Mouse (Mus musculus) gastrocnemius, postnatal 4 days (tissue): ENCODE measurements around the gene Slc4a5. TPM values are rescaled to one million over a fixed set of nuclear protein-coding genes. Genes with fewer than 3 reads are reported as not detected.

Experiments
- DNase-seq, 2 experiments: peaks; one replicate each; pipeline ENCODE4 v3.0.0; 2021 to 2022; ENCODE audit warnings: low spot score in 2 of 2, mixed read lengths in 2 of 2
- total RNA-seq, 2 experiments: library from RNA; stranded (reverse); gene quantifications; 2 replicates each; pipeline ENCODE4 v1.2.3; 2021

Gene Slc4a5
- total RNA-seq, 2 experiments from 2014 or later = 0.07 TPM; not detected in 1

DNA sequence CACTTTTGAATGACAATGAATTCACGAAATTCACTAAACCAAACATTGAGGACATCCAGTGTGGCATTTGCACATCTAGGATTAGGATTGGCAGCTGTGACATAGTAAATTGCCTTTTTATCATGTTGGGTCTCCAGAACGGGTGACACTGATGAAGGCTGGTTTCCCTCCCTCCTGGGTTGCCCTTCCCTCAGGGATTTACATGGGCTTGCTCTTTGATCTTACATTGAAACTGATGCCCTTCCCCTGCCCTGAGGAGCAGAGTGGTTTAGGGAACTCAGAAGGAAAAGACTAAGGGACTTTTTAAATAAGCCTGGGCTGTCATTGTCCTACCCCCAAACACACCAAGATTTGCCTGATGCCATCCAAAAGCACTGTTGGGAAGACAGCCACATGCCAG is 11.9 kb downstream of the Slc4a5 start:
- no peak for DNase-seq

DNA sequence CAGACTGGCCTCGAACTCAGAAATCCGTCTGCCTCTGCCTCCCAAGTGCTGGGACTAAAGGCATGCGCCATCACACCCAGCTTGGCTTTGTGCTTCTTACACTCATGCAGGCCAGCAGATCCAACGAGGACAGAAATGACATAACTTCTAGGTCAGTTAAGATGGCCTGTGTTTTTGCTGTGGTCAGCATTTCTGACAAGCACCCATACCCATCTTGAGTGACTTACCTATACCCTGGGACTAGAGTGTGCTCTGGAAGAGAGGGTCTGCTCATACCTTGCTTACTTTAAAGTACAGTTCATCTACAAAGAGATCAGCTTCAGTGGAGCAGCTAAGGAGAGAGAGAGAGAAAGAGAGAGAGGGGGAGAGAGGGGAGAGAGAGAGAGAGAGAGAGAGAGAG is 13.7 kb downstream of the Slc4a5 start:
- DNase-seq = no peak

DNA sequence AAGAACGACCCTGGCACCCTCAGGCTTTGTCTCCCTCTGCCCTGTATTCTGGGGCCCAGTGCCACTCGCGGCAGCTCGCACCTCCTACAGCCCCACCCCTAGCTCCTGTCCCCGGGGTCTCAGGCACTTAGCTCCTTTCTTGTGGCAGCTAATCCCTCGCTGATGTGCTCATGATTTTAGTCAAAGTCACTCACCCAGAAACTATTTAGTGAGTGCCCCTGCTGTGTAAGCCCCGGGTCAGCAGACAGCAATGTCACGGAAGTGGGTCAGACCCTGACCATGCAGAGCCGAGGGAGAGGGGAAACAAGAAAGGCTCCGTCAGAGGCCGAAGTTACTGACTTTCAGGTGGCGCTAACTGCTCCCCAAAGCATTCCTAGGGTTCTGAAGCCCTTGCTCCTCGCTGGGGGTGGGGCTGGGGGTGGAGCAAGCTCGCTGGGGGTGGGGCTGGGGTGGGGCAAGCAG is 14.7 kb downstream of the Slc4a5 start:
- DNase-seq = no peak

DNA sequence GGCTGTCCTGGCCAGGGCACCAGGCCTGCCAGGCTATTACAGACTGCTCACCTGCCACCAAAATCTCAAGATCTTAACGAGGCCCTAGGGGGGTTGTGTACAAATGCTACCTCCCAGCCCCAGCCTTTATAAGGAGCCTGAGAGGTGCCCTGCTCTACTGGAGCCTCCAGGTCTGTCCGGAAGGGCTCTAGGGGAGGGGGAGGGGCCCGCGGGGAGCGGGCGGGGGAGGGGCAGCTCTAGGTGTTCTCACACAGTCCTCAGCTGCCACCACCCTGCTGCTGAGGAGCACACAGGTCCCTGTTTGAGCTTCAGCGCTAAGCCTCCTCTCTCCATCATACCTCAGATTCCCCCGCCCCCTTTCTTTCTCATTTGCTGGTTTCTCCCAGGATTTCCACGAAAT is 17.5 kb downstream of the Slc4a5 start:
- DNase-seq = no peak

DNA sequence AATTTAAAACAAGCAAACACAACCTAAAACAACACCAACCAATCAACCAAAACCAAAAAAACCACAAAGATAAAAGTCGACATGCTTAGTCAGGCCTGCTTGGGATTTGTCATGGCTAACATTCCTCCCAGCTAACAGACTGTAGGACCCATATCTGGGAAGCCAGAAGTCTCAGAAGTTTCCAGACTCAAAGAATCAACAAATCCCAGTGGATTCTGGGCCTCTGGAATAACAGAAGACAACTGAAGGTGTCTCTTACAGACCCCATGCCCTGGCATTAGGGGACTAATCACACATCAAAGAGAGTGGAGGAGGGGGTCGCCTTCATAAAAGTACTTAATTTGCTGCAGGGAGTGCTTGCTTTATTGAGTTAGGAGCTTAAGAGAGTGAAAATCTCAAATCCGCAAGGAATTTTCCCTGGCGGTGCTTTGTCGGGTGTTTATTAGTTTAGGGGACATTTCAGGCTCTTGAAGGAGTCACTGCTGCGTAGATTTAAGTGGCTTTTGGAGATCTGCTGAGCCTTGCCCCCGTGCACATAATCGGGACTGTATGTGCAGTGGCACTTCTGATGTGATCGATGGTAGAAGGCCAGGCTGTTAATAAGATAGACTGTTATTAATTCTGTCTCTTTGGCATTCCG is 24.9 kb downstream of the Slc4a5 start:
- no peak for DNase-seq

DNA sequence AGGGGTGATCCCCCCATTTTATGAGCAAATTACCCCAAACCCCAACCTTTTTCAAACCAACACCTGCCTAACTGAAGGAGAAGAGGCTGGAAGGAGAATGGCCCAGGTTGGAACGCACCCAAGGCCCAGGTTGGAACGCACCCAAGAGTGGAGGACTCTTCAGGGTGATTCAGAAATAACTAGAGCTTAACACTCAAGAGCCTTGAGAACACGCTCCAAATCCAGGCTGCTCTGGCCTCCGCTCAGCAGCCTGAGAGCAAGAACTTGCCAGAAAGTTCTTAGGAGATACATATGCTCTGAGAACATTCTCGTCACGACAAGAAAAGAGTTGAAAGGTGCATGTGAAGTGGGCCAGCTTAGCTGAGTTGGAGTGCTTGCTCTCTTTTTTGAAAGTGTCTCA is 25.5 kb downstream of the Slc4a5 start:
- peak in 1 of 2 experiments; percentile 37 for DNase-seq

DNA sequence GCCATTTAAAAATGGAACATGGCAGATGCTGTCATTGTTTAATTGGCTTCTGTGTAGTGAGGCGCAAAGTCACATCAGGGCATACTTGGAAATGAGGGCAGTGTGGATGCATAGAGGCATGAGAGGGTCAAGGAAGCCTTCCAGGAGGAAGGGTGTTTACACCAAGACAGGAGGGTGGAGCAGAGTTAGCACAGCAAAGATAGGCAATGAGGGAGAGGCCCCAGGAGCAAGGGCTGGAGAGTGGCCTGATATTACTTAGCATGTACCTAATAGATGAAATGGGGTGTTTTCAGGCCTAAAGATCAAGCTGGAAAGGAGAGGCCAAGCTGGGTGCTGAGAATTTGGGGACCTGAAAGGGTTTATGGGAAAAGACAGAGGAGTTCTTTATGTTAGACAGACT is 26.4 kb downstream of the Slc4a5 start:
- no peak for DNase-seq

DNA sequence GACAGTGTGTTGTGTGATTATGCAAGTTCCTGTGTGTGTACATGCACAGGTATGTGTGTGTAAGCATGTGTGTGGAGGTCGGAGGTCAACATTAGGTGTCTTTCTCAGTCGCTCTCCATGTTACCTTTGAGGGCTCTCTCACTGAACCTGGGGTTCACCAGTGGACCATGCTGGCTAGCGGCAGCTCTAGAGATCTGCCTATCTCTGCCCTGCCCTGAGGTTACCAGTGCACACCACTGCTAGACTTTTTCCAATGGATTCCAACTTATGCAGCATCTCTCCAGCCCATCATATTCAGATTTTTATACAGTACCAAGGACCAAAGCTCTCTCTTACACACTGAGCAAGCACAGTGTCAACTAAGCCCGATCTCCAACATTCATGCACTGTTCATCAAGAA is 27.1 kb downstream of the Slc4a5 start:
- DNase-seq = no peak

DNA sequence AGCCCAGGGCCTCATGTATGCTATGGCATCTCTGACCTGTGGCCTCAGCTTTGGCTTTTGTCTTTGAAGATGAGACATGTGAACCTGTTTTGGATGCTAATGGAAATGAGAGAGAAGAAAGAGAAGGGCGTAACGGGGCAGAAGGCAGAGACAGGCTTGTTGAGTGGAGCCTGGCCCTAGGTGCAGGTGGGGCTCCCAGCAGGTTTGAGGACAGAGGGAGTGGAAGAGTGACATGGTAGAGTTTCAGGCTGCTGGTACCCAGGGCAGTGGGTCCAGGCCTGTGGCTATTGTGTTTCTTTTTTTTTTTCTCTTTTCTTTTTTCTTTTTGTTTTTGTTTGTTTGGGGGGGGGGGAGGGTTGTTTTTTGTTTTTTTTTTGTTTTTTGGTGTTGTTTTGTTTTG is 27.5 kb downstream of the Slc4a5 start:
- no peak for DNase-seq

DNA sequence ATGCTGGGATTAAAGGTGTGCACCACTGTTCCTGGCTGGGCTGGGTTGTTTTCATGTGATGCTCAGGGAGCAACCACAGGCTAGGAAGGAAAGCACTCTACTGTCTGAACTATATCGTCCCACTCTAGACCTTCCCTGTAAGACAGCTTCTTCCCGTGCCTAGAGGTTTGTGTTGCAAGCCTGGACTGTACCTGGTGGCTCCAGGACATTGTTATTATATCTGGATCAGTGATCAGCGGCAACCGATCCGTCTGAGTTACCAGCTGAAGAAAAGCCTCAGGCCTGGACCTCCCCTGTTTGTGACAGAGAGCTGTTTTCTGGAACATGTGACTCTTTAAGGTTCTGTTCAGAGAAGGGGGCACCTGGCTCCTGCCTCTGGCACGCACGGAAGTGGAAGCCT is 34.6 kb downstream of the Slc4a5 start:
- no peak for DNase-seq

DNA sequence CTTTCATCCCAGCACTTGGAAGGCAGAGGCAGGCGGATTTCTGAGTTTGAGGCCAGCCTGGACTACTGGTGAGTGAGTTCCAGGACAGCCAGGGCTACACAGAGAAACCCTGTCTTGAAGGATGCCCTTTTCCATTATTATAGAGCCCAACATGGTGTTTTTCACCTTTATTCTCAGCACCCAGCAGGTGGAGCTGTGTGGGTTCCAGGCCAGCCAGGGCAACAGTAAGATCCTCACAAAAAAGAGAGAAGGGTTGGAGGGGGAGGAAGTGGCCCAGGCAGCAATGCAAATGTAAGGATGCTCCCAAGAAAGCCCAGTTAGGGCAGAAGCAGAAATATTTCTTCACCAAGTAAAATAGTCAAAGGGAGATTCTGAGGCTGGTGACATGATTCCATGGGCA is 44.9 kb downstream of the Slc4a5 start:
- DNase-seq = no peak

DNA sequence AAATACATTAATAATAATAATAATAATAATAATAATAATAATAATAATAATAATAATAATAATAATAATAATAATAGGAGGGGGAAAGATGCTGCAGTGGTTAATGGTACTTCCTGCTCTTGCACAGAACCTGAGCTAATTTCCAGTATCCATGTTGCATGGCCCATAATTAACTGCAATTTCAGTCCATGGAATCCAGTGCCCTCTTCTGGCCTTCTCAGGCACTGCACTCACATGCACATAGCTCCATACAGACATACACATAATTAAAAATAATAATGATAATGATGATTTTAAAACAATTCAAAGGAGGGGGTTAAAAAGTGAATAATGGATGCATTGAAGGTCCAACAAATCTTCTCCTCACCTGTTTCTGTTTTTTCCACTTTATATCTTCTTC is 45.6 kb downstream of the Slc4a5 start:
- DNase-seq = no peak

DNA sequence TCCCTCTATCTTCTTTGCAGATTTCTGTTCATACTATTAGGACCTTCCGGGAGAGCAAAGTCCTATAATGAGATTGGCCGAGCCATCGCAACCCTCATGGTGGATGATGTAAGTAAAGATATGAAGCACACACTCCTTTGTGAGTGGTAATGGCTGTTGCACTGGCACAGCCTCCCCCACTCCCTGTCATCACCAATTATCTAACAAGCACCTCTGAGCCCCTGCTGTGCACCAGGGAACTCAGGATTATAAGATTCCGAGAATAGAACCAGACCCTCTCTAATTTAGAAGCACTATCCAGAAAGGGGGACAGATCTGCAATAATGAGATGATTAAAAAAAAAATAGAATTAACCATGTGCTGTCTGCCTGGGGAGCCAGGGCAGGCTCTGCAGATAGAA is 46.0 kb downstream of the Slc4a5 start:
- DNase-seq = no peak

DNA sequence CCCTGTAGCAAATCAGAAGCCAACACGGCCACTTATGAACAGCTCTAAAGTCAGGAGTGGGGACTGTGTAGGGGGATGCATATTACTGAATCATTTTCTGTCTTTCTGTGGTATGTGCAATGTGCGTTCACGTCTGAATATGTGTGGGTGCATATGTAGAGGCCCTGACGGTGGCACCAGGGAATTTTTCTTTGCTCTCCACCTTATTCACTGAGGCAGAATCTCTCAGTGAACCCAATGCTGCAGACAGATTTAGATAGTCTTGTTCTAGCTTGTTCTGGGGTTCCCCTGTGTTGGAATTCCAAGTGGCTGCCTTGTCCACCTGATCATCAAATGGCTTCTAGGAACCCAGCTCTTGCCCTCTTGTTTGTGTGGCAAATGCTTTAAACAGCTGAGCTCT is 48.0 kb downstream of the Slc4a5 start:
- DNase-seq = no peak

DNA sequence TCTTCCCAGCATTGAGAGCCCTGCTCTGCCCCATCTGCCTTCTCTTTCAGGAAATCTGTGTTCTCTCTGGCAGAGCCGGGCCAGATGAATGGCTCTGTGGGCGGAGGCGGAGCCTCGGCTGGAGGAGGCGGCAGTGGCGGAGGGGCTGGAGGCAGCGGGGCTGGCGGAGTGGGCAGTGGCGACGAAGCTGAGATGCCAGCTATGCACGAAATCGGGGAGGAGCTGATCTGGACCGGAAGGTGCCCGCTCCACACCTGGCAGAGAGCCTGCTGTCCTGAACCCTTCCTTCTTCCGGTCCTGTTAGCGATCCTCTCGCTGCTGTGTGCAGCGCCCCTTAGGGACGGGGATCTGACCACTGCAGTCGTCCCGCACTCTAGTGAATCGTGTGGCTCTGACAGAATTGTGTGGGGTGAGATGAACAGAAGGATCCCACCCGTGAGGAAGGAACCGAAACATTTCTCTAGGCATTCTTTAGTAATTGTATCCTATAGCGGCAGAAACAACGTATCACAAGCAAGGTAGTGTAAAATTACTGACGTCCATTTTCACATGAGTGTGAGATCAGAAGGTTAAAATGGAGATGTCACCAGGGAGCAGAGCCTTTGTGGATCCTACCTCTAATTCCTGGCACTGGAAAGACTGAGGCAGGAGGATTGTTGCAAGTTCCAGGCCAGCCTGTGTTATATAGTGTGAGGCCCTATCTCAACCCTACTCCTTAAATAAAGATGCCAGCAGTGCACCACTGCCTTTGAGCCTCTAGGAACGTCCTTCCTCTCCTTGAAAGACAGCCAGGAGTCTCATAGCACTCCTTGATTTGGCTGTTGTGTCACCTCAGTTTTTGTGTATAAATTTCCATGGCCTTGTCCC is 48.7 kb downstream of the Slc4a5 start:
- peak; percentile 72 to 90 for DNase-seq

DNA sequence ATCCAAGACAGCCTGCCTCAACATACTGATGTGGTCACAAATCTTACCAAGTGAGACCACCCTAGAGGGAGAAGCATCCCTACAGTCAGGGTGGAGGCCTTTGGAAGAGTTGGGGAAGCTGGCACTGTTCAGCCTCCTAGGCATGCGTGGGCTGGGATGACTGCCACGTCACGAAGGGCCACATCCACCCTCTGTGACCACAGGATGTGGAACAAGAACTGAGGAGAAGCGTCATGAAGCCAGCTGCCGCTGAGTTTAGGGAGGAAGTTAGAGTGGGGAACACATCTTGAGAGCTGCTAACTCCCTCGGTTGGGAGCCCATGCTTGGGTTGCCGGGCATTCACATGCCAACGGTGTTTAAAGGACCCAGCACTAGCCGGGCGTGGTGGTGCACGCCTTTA is 54.1 kb downstream of the Slc4a5 start:
- no peak for DNase-seq

DNA sequence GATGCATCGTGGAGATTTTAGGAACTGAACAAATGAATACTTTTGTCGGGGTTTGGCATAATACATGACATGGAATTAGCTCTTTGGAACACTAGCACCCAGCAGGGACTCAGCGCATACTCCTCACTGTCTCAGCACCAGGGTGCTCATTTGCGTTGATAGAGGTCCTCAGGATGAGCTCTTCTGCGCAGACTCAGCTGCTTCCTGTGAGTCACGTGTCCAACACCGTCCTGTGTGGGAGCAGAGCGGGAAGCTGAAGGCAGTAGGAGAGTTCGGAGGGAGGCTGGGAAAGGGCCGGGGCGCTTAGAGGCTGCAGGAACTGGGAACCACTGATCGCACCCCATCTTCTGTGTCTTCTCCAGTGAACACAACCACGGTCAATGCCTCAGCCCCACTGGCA is 57.5 kb downstream of the Slc4a5 start:
- no peak for DNase-seq

DNA sequence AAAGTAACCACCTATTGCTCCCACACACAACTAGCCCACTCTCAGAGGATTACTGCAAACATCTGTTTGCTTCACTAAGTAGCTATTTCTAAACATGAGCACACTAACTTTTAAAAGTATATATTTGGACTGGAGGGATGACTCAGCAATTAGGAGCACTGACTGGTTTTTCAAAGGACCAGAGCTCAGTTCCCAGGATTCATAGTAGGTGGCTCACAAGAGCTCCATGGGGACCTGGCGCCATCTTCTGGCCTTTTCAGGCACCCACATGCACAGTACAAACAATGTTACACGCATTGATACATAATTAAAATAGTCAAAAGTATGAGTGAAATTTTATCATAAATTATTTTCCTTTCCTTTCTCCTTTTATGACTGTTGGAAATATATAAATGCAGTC is 59.3 kb downstream of the Slc4a5 start:
- no peak for DNase-seq

DNA sequence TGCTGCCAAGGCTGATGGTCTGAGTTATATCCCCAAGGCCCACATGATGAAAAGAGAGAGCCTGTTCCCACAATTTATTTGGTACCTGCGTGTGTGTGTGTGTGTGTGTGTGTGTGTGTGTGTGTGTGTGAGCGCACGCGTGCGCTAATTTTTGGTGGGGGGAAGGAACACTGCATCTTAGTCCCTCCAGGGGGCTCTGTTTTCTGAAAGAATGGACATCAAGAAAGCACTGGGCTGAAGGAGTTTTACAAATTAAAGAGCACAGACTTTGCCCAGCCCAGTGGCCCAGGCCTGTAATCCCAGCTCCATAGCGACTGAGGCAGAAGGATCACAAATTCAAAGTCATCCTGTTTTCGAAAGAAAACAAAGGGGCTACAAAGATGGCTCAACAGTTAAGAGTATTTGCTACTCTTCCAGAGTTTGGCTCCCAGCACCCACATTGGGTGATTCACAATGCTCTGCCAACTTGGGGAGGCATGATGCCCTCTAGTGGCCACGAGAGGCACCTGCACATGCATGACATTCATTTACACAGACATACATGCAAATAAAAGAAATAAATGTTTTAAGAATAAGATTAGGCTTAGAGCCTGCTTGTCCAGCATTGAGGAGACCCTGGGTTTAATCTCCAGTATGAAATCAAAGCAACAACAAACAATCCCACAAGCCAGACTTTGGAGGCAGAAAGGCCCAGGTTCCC is 60.8 kb downstream of the Slc4a5 start:
- DNase-seq = no peak

DNA sequence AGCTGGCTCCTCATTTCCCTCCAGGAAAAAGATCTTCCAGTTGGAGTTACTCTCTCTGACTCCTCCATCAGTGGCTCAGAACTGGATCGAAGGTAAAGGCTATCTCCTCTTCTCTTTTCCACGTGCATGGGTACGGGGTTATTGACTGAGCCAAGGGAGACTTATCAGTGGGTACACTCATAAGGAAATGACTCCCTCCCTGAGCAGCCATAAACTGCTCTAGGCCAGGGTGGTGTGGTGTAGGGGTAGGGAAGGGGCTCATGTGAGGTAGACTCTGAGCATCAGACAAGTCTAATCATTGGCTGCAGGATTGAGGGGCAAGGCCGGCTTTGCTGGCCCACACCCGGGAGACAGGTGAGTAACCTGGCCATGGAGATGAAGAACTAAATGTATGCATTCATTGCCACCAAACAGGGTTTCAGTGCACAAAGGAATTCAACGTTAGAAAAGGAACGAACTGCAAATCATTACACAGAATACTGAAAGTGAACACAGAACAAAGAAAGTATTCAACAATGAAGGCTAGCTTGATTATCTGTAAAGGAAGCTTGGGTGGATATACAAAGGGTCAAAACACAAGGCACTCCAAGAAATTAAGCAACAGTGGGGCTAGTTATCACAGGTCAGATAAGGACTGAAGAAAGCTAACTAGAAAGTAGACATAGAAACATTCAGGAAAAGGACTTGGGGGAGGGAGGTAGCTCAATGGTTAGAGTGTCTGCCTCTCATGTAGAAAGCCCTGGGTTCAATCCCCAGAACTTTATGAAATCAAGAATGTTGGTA is 81.0 kb downstream of the Slc4a5 start:
- DNase-seq = no peak

DNA sequence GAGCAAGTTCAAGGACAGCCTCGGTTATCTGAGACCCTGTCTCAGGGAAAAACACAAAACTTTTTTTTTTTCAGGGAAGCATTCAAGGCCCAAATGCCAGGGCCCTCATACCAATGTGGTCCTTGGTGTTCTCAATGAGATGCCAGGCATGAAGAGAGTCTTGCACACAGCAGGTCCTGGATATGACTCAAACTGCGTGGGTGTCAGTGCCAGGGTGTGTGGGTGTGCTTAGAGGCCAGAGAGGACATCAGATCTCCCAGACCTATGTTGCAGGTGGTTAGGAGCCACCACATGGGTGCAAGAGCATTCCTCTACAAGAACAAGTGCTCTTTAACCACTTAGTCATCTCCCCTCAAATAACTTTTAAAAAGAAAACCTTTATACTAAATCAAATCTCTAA is 81.7 kb downstream of the Slc4a5 start:
- DNase-seq = no peak
